8 mouse cellular contexts compared by ENCODE assay signal in the genomic region with DNA sequence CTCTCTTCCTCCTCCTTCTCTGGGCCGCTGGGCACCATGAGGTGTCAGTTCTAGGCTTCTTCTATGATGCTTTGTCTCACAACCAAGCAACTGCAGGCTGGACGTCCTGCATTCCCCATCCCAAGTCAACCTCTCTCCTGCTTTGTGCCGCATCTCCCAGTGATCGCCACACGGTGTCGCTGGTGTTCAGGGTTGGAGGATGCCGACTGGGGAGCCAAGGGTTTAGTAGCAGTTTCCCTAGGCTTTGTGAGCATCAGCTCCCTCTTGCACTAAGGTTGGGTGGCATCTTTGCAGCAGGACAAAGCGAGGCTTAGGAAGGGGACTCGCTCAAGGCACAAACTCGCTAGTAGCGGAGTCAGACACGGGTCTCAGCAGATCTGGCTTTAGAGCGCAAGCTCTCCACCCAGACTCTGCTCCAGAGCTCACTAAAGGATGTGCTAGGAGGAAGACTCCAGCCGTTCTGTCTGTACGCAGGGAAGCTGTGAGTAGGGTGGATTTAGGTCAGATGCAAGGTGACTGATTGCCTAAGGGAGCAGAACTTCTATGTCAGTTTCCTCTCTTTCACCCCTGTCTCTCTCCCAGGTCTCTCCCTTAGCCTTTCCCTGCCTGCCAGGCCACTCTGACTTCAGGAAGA. TPM values are rescaled to one million over a fixed set of nuclear protein-coding genes. Genes with fewer than 3 reads are reported as not detected.
DNase-seq lines count a peak whose midpoint lies in the region; ATAC-seq lines count a peak whose summit lies in the region.

No protein-coding gene starts in this region.

- peak; percentile 84 to 94 for DNase-seq in adrenal gland, adult (ENCODE audit: inconsistent age in 2 of 2, low spot score in 1 of 2)
- DNase-seq in embryo, embryonic 10.5 days (ENCODE audit: low spot score) = peak; percentile 94
- DNase-seq in gastrocnemius, postnatal 25 days = peak; percentile 60
- DNase-seq in left cerebral cortex, postnatal 10 days (ENCODE audit: extremely low spot score in 1 of 2, low spot score in 2 of 2) = peak; percentile 74 to 85
- peak; percentile 80 to 92 for DNase-seq in right cerebral cortex, postnatal 10 days (ENCODE audit: low spot score in 2 of 2)
- DNase-seq in urinary bladder, postnatal 10 days (ENCODE audit: low spot score) = peak; percentile 63

- peak; percentile 91 for ATAC-seq in inflammation-experienced regulatory T-cells, adult 6 months
- ATAC-seq in megakaryocyte-erythroid progenitor cell, adult 5-6 weeks (replicated peaks; ENCODE audit: low FRiP score, low TSS enrichment, poor library complexity, severe bottlenecking) = peak; percentile 90

- intact Hi-C loops in left cerebral cortex, postnatal 10 days (cut with DNase I) = loop anchor here (2.0 to 5.0 kb wide), 2 partner anchors 37 to 52 kb away; a partner anchor contains a TSS

RNA-seq across cellular contexts. Expression of a gene that starts 15.3 kb away (rescaled TPM):
- 10 to 100 TPM; 10.2 to 11.0 TPM for total RNA-seq in gastrocnemius, postnatal 25 days (2021)
- polyA plus RNA-seq in inflammation-experienced regulatory T-cells, adult 6 months (2017; shearing (Covaris generic)) = 10 to 100 TPM; 36.3 to 49.1 (median 39.6) TPM
- 10 to 100 TPM; 14.6 to 15.7 TPM for total RNA-seq in left cerebral cortex, postnatal 10 days (2021)
- total RNA-seq in megakaryocyte-erythroid progenitor cell, adult 5-6 weeks (2014; fragmentation: Nextera tagmentation) = 25.1 and 28.9 TPM in 2 replicates
- 5.8 and 10.9 TPM in 2 replicates for total RNA-seq in megakaryocyte-erythroid progenitor cell, adult 5-6 weeks (2017)

RNA-seq across cellular contexts. Expression of a gene that starts 15.6 kb away (rescaled TPM):
- total RNA-seq in gastrocnemius, postnatal 25 days (2021) = not detected
- not detected for polyA plus RNA-seq in inflammation-experienced regulatory T-cells, adult 6 months (2017; shearing (Covaris generic))
- total RNA-seq in left cerebral cortex, postnatal 10 days (2021) = 1 to 10 TPM; 2.7 to 3.1 TPM
- not detected in 2 replicates for total RNA-seq in megakaryocyte-erythroid progenitor cell, adult 5-6 weeks (2014; fragmentation: Nextera tagmentation)
- total RNA-seq in megakaryocyte-erythroid progenitor cell, adult 5-6 weeks (2017) = not detected in 2 replicates

RNA-seq across cellular contexts. Expression of a gene that starts 27.0 kb away (rescaled TPM):
- 10 to 100 TPM; 10.9 to 16.2 TPM for total RNA-seq in gastrocnemius, postnatal 25 days (2021)
- 10 to 100 TPM; 13.3 to 21.5 (median 14.3) TPM for polyA plus RNA-seq in inflammation-experienced regulatory T-cells, adult 6 months (2017; shearing (Covaris generic))
- total RNA-seq in left cerebral cortex, postnatal 10 days (2021) = 1 to 10 TPM; 3.6 to 4.3 TPM
- 15.4 and 26.3 TPM in 2 replicates for total RNA-seq in megakaryocyte-erythroid progenitor cell, adult 5-6 weeks (2014; fragmentation: Nextera tagmentation)
- total RNA-seq in megakaryocyte-erythroid progenitor cell, adult 5-6 weeks (2017) = 11.6 and 20.4 TPM in 2 replicates

RNA-seq across cellular contexts. Expression of a gene that starts 37.1 kb away (rescaled TPM):
- total RNA-seq in gastrocnemius, postnatal 25 days (2021) = 10 to 100 TPM; 28.8 to 29.8 TPM
- polyA plus RNA-seq in inflammation-experienced regulatory T-cells, adult 6 months (2017; shearing (Covaris generic)) = 10 to 100 TPM; 48.0 to 55.6 (median 52.6) TPM
- total RNA-seq in left cerebral cortex, postnatal 10 days (2021) = 10 to 100 TPM; 23.5 to 28.1 TPM
- 19.7 and 25.6 TPM in 2 replicates for total RNA-seq in megakaryocyte-erythroid progenitor cell, adult 5-6 weeks (2014; fragmentation: Nextera tagmentation)
- 10.5 and 12.7 TPM in 2 replicates for total RNA-seq in megakaryocyte-erythroid progenitor cell, adult 5-6 weeks (2017)

RNA-seq across cellular contexts. Expression of a gene that starts 45.4 kb away (rescaled TPM):
- total RNA-seq in gastrocnemius, postnatal 25 days (2021) = 1 to 10 TPM; 6.4 to 7.1 TPM
- polyA plus RNA-seq in inflammation-experienced regulatory T-cells, adult 6 months (2017; shearing (Covaris generic)) = 1 to 10 TPM in 2 of 3 experiments, under 1 TPM in 1; 0.44 to 4.3 (median 4.1) TPM
- 10 to 100 TPM; 87.6 to 89.9 TPM for total RNA-seq in left cerebral cortex, postnatal 10 days (2021)
- 6.0 and 6.6 TPM in 2 replicates for total RNA-seq in megakaryocyte-erythroid progenitor cell, adult 5-6 weeks (2014; fragmentation: Nextera tagmentation)
- total RNA-seq in megakaryocyte-erythroid progenitor cell, adult 5-6 weeks (2017) = 4.1 and 5.5 TPM in 2 replicates

Comparison
In these comparisons a context has a peak if more than half of its experiments do, and no peak if none do; other contexts are left out.
1. Peak in every context shown above with its lines: DNase-seq and ATAC-seq.